Mouse (Mus musculus) left cerebral cortex, postnatal 4 days (tissue): Measurements from ENCODE around the gene Mamdc4. TPM values are rescaled to one million over a fixed set of nuclear protein-coding genes. Genes with fewer than 3 reads are reported as not detected.

ENCODE experiments used
- DNase-seq: peaks from one replicate; pipeline ENCODE4 v3.0.0-alpha.2; 2022
- intact Hi-C: fragments of 180-260 bp; cut with DNase I; formaldehyde crosslinking; loops from one replicate; pipeline ENCODE4 v1.15.1; 2025
- total RNA-seq, 2 experiments: library from RNA; stranded (reverse); gene quantifications; 2 replicates each; pipeline ENCODE4 v1.2.3; 2021

Mamdc4 gene
- total RNA-seq, 2 experiments from 2014 or later, result 1.8 to 2.9 TPM

GRCm38 (mm10) chr2:25583120-25583481 is 8.5 kb upstream of the Mamdc4 start:
- DNase-seq, result peak; percentile 25
- intact Hi-C loops, result no loop called here

GRCm38 (mm10) chr2:25582466-25583119 is 7.9 kb upstream of the Mamdc4 start:
- intact Hi-C loops, result no loop called here
- peak; percentile 69 for DNase-seq

- intact Hi-C loops, result no loop called here
- DNase-seq, result peak; percentile 90
These were observed 7.3 kb upstream of the Mamdc4 start for GRCm38 (mm10) chr2:25581901-25582301.

- intact Hi-C loops, result no loop called here
- DNase-seq, result peak; percentile 67
These were observed 6.7 kb upstream of the Mamdc4 start, which contains the start of gene Ajm1 for GRCm38 (mm10) chr2:25581294-25581864. Gene Ajm1 (minus strand): TSS chr2:25581757.

- intact Hi-C loops, result no loop called here
- peak; percentile 24 for DNase-seq
These were observed 6.0 kb upstream of the Mamdc4 start for GRCm38 (mm10) chr2:25580621-25581101.

- peak; percentile 55 for DNase-seq
- intact Hi-C loops, result no loop called here
These were observed 5.3 kb upstream of the Mamdc4 start for GRCm38 (mm10) chr2:25579737-25580460.

GRCm38 (mm10) chr2:25578796-25579736 is 4.4 kb upstream of the Mamdc4 start:
- intact Hi-C loops, result no loop called here

GRCm38 (mm10) chr2:25577951-25578795 is 3.5 kb upstream of the Mamdc4 start:
- peak; percentile 47 for DNase-seq

More at GRCm38 (mm10) chr2:25578796-25579736, 4.4 kb upstream of the Mamdc4 start:
- no peak for DNase-seq

GRCm38 (mm10) chr2:25576965-25577891 is 2.6 kb upstream of the Mamdc4 start:
- intact Hi-C loops, result no loop called here
- peak; percentile 23 for DNase-seq

More at GRCm38 (mm10) chr2:25577951-25578795, 3.5 kb upstream of the Mamdc4 start:
- intact Hi-C loops, result no loop called here

GRCm38 (mm10) chr2:25576028-25576850 is 1.6 kb upstream of the Mamdc4 start:
- DNase-seq, result no peak
- intact Hi-C loops, result no loop called here

- intact Hi-C loops, result no loop called here
- peak; percentile 51 for DNase-seq
These were observed 885 bp upstream of the Mamdc4 start for GRCm38 (mm10) chr2:25575432-25576027.

- intact Hi-C loops, result no loop called here
- DNase-seq, result peak; percentile 19
These were observed 509 bp downstream of the Mamdc4 start for GRCm38 (mm10) chr2:25574136-25574535.

GRCm38 (mm10) chr2:25573068-25573467 is 1.6 kb downstream of the Mamdc4 start:
- intact Hi-C loops, result no loop called here
- DNase-seq, result no peak

GRCm38 (mm10) chr2:25571221-25571620 is 3.4 kb downstream of the Mamdc4 start:
- no peak for DNase-seq
- intact Hi-C loops, result no loop called here

GRCm38 (mm10) chr2:25569323-25569722 is 5.3 kb downstream of the Mamdc4 start:
- intact Hi-C loops, result no loop called here

GRCm38 (mm10) chr2:25568473-25569019 is 6.1 kb downstream of the Mamdc4 start:
- no peak for DNase-seq

More at GRCm38 (mm10) chr2:25569323-25569722, 5.3 kb downstream of the Mamdc4 start:
- DNase-seq, result no peak

GRCm38 (mm10) chr2:25566558-25566957 is 8.1 kb downstream of the Mamdc4 start:
- DNase-seq, result no peak
- intact Hi-C loops, result no loop called here

More at GRCm38 (mm10) chr2:25568473-25569019, 6.1 kb downstream of the Mamdc4 start:
- intact Hi-C loops, result no loop called here
